In genomic region chr8:111031572-111031971, GRCm38 (mm10) we compare ENCODE assay signal across 10 mouse cellular contexts. TPM values are rescaled to one million over a fixed set of nuclear protein-coding genes. Genes with fewer than 3 reads are reported as not detected.
DNase-seq lines count a peak whose midpoint lies in the region; ATAC-seq and TF ChIP-seq lines count a peak whose summit lies in the region.
"Had no signal": no experiment of that assay in that cellular context is flagged by ENCODE, and none has a peak within 500 bp of the region (broad histone marks: within the 10 kb centered on the region; RNA-seq: fewer than 3 reads in every experiment).

TSS of gene Ddx19b (minus strand) at chr8:111031751.

- no peaks in the 10 kb centered on the region for H3K9me3 ChIP-seq in heart, embryonic 11.5 days (replicated peaks; ENCODE audit: control insufficient read depth, low read length)
- H3K9me3 ChIP-seq in MEL (replicated peaks; ENCODE audit: insufficient read depth, low read length), result no peaks in the 10 kb centered on the region

- H3K4me1 ChIP-seq in heart, embryonic 11.5 days (ENCODE audit: control insufficient read depth, insufficient read depth, low read length), result peaks cover 20% of the 10 kb centered on the region
- peaks cover 5 to 27% of the 10 kb centered on the region in 2 experiments for H3K4me1 ChIP-seq in MEL (ENCODE audit: control insufficient read depth in 1 of 2, insufficient read depth in 2 of 2, low read length in 2 of 2)

- TF ChIP-seq CTCF in MEL (IDR thresholded peaks at IDR 0.05 in 2 of 3, conservative IDR thresholded peaks at IDR 0.05 in 1 of 3; ENCODE audit: control insufficient read depth in 1 of 3, insufficient read depth in 1 of 3, low read depth in 2 of 3, low read length in 3 of 3, poor library complexity in 1 of 3, severe bottlenecking in 1 of 3), result no peak

- no peak for ATAC-seq in heart, embryonic 11.5 days (replicated peaks; ENCODE audit: insufficient number of reproducible peaks, low FRiP score, low TSS enrichment)
- no peak for ATAC-seq in common myeloid progenitor, adult 5-6 weeks (replicated peaks; ENCODE audit: low read depth, poor library complexity, severe bottlenecking)

- no peaks in the 10 kb centered on the region for H3K36me3 ChIP-seq in heart, embryonic 11.5 days (ENCODE audit: control insufficient read depth, insufficient read depth, low read length)
- H3K36me3 ChIP-seq in MEL (ENCODE audit: control insufficient read depth in 1 of 2, insufficient read depth in 2 of 2, low read length in 2 of 2), result peaks cover 0 to 36% of the 10 kb centered on the region in 2 experiments; a peak in 3 of 4 replicates

- WGBS in heart, embryonic 11.5 days (ENCODE audit: insufficient replicate concordance), result 93% methylated on average over 19 of the region's 19 CpGs

- no peak for TF ChIP-seq EP300 in MEL (IDR thresholded peaks at IDR 0.05; ENCODE audit: low read depth in 1 of 2, low read length in 2 of 2)

- no peak for TF ChIP-seq POLR2A in MEL (IDR thresholded peaks at IDR 0.05; ENCODE audit: control insufficient read depth in 1 of 2, insufficient read depth in 1 of 2, low read depth in 1 of 2, low read length in 2 of 2, poor library complexity in 1 of 2)

- no peak within 1 kb of the TSS for H3K9ac ChIP-seq in heart, embryonic 11.5 days (ENCODE audit: low read depth, low read length)
- H3K9ac ChIP-seq in MEL (ENCODE audit: control insufficient read depth, low read depth, low read length, poor library complexity, severe bottlenecking), result no peak within 1 kb of the TSS
- H3K9ac ChIP-seq: hindbrain, embryonic 14.5 days had no signal

- TF ChIP-seq RAD21 in MEL (IDR thresholded peaks at IDR 0.05; ENCODE audit: low read depth, low read length), result no peak

- no peaks in the 10 kb centered on the region for H3K27me3 ChIP-seq in heart, embryonic 11.5 days (ENCODE audit: control insufficient read depth, insufficient read depth, low read length)
- H3K27me3 ChIP-seq in MEL (ENCODE audit: control insufficient read depth in 1 of 2, insufficient read depth in 2 of 2, low read length in 2 of 2), result no peaks in the 10 kb centered on the region

- peaks cover 37% of the 10 kb centered on the region for H3K79me2 ChIP-seq in MEL (ENCODE audit: control insufficient read depth, insufficient read depth, low read length, poor library complexity)

- intact Hi-C loops in heart, postnatal 14 days (cut with DNase I), result no loop called here
- intact Hi-C loops in left cerebral cortex, postnatal 10 days (cut with DNase I), result no loop called here

- H3K4me2 ChIP-seq in heart, embryonic 11.5 days, result no peak within 1 kb of the TSS
- H3K4me2 ChIP-seq: hindbrain, embryonic 14.5 days had no signal

- no peak for DNase-seq in heart, postnatal 14 days
- no peak for DNase-seq in MEL (ENCODE audit: low read depth, low spot score)
- no peak for DNase-seq in left cerebral cortex, postnatal 10 days (ENCODE audit: extremely low spot score in 1 of 2, low spot score in 2 of 2)
- no peak for DNase-seq in spleen, postnatal 10 days (ENCODE audit: low spot score in 2 of 2)
- DNase-seq in B cell, adult 2 months, result no peak
- DNase-seq: cerebellum, adult 11 months; retina, postnatal 1 day had no signal

- H3K4me3 ChIP-seq in heart, embryonic 11.5 days (ENCODE audit: low read depth, low read length), result no peak within 1 kb of the TSS
- H3K4me3 ChIP-seq in MEL (ENCODE audit: control insufficient read depth in 1 of 2, insufficient read depth in 1 of 2, low read depth in 2 of 2, low read length in 2 of 2), result no peak within 1 kb of the TSS

- H3K27ac ChIP-seq in heart, embryonic 11.5 days (ENCODE audit: low read depth, low read length), result no peak within 1 kb of the TSS
- H3K27ac ChIP-seq in MEL (ENCODE audit: control insufficient read depth, low read depth, low read length), result no peak within 1 kb of the TSS
- H3K27ac ChIP-seq: hindbrain, embryonic 14.5 days had no signal

TF ChIP-seq in MEL, 35 proteins besides CTCF, POLR2A, EP300 and RAD21:
- TF ChIP-seq CHD2 (IDR thresholded peaks at IDR 0.05; ENCODE audit: low read length), result no peak
- TF ChIP-seq UBTF (IDR thresholded peaks at IDR 0.05; ENCODE audit: borderline replicate concordance, insufficient read depth, low read depth, low read length), result no peak
- TF ChIP-seq TBP (IDR thresholded peaks at IDR 0.05; ENCODE audit: low read depth, low read length), result no peak

RNA-seq across cellular contexts. Expression of gene Ddx19b, which starts in this region (rescaled TPM):
- total RNA-seq in heart, postnatal 14 days (2021), result 10 to 100 TPM; 10.6 to 11.7 TPM
- polyA plus RNA-seq in heart, embryonic 11.5 days (2014; fragmentation: Nextera tagmentation; extraction: Ambion mirVana), result 3.8 and 4.8 TPM in 2 replicates
- total RNA-seq in MEL (2012; rRNA removed), result 17.8 and 18.1 TPM in 2 replicates
- polyA plus RNA-seq in MEL (2012; ENCODE audit: insufficient read depth in 1 of 2, insufficient read length in 2 of 2, low read depth in 1 of 2, low replicate concordance in 2 of 2, missing spikeins in 1 of 2), result 100 to 1,000 TPM in 1 of 2 experiments, 10 to 100 TPM in 1; 18.6 to 112 TPM
- 14.0 and 14.6 TPM in 2 replicates for total RNA-seq in common myeloid progenitor, adult 5-6 weeks (2017)
- 10 to 100 TPM; 27.2 to 28.2 TPM for total RNA-seq in left cerebral cortex, postnatal 10 days (2021)
